Mouse (Mus musculus): ENCODE data around the gene Slc1a2.

Slc1a2 gene

GRCm38 (mm10) chr2:102759479-102759878 lies 101.0 kb downstream of the Slc1a2 start:
- DNase-seq (ENCODE audit: inconsistent age in 2 of 2, low spot score in 1 of 2): no peak

GRCm38 (mm10) chr2:102760284-102761072 lies 102.0 kb downstream of the Slc1a2 start:
- DNase-seq (ENCODE audit: inconsistent age in 2 of 2, low spot score in 1 of 2): no peak

- no peak for DNase-seq (ENCODE audit: inconsistent age in 2 of 2, low spot score in 1 of 2)
These were observed 104.7 kb downstream of the Slc1a2 start for GRCm38 (mm10) chr2:102763176-102763575.

GRCm38 (mm10) chr2:102763991-102764390 lies 105.5 kb downstream of the Slc1a2 start:
- DNase-seq (ENCODE audit: inconsistent age in 2 of 2, low spot score in 1 of 2): no peak

- DNase-seq (ENCODE audit: inconsistent age in 2 of 2, low spot score in 1 of 2): peak in 1 of 2 experiments; percentile 69
These were observed 106.3 kb downstream of the Slc1a2 start for GRCm38 (mm10) chr2:102764602-102765374.

GRCm38 (mm10) chr2:102768267-102768666 lies 109.8 kb downstream of the Slc1a2 start:
- DNase-seq (ENCODE audit: inconsistent age in 2 of 2, low spot score in 1 of 2): no peak

- peak in 1 of 2 experiments; percentile 57 for DNase-seq (ENCODE audit: inconsistent age in 2 of 2, low spot score in 1 of 2)
These were observed 112.8 kb downstream of the Slc1a2 start for GRCm38 (mm10) chr2:102771304-102771703.

GRCm38 (mm10) chr2:102772276-102772675 lies 113.8 kb downstream of the Slc1a2 start:
- no peak for DNase-seq (ENCODE audit: inconsistent age in 2 of 2, low spot score in 1 of 2)

GRCm38 (mm10) chr2:102774700-102775099 lies 116.2 kb downstream of the Slc1a2 start:
- DNase-seq (ENCODE audit: inconsistent age in 2 of 2, low spot score in 1 of 2): no peak

GRCm38 (mm10) chr2:102775561-102775960 lies 117.1 kb downstream of the Slc1a2 start:
- DNase-seq (ENCODE audit: inconsistent age in 2 of 2, low spot score in 1 of 2): no peak

- DNase-seq (ENCODE audit: inconsistent age in 2 of 2, low spot score in 1 of 2): peak; percentile 16 to 73
These were observed 119.7 kb downstream of the Slc1a2 start for GRCm38 (mm10) chr2:102778208-102778607.

- no peak for DNase-seq (ENCODE audit: inconsistent age in 2 of 2, low spot score in 1 of 2)
These were observed 124.3 kb downstream of the Slc1a2 start for GRCm38 (mm10) chr2:102782751-102783150.

GRCm38 (mm10) chr2:102785696-102786095 lies 127.2 kb downstream of the Slc1a2 start:
- no peak for DNase-seq (ENCODE audit: inconsistent age in 2 of 2, low spot score in 1 of 2)

GRCm38 (mm10) chr2:102791641-102792040 lies 133.2 kb downstream of the Slc1a2 start:
- no peak for DNase-seq (ENCODE audit: inconsistent age in 2 of 2, low spot score in 1 of 2)

GRCm38 (mm10) chr2:102792804-102793203 lies 134.3 kb downstream of the Slc1a2 start:
- DNase-seq (ENCODE audit: inconsistent age in 2 of 2, low spot score in 1 of 2): no peak

GRCm38 (mm10) chr2:102795034-102795433 lies 136.6 kb downstream of the Slc1a2 start:
- no peak for DNase-seq (ENCODE audit: inconsistent age in 2 of 2, low spot score in 1 of 2)

GRCm38 (mm10) chr2:102798149-102798548 lies 139.7 kb downstream of the Slc1a2 start:
- DNase-seq (ENCODE audit: inconsistent age in 2 of 2, low spot score in 1 of 2): no peak

- no peak for DNase-seq (ENCODE audit: inconsistent age in 2 of 2, low spot score in 1 of 2)
These were observed 143.4 kb downstream of the Slc1a2 start for GRCm38 (mm10) chr2:102801899-102802298.

GRCm38 (mm10) chr2:102804109-102804508 lies 145.7 kb downstream of the Slc1a2 start:
- DNase-seq (ENCODE audit: inconsistent age in 2 of 2, low spot score in 1 of 2): peak; percentile 13 to 86

GRCm38 (mm10) chr2:102805283-102805682 lies 146.8 kb downstream of the Slc1a2 start:
- DNase-seq (ENCODE audit: inconsistent age in 2 of 2, low spot score in 1 of 2): no peak

GRCm38 (mm10) chr2:102805761-102806496 lies 147.5 kb downstream of the Slc1a2 start:
- no peak for DNase-seq (ENCODE audit: inconsistent age in 2 of 2, low spot score in 1 of 2)
